Mouse (Mus musculus) intestine, embryonic 16.5 days (tissue): Measurements from ENCODE around the gene Samsn1. TPM values are rescaled to one million over a fixed set of nuclear protein-coding genes. Genes with fewer than 3 reads are reported as not detected.

Source experiments
- ATAC-seq: fragments of 200-750 bp; cut with Nextera tagmentation; 2 replicates; pipeline ENCODE4 v1.8.0; 2017; ENCODE audit warnings: moderate TSS enrichment, moderate library complexity
- H3K27ac ChIP-seq: fragments of 300-500 bp; sonication (generic); 2 replicates; pipeline ENCODE4 v1.5.1; 2014; ENCODE audit warnings: mild to moderate bottlenecking, low read length
- H3K27me3 ChIP-seq: fragments of 300-500 bp; sonication (generic); replicated peaks from 2 replicates; pipeline ENCODE4 v1.6.1; 2014; ENCODE audit warnings: low read length, control low read depth, mixed read lengths; ENCODE audit not compliant: control insufficient read depth, insufficient read depth
- H3K36me3 ChIP-seq: fragments of 300-500 bp; sonication (generic); 2 replicates; pipeline ENCODE4 v1.6.1; 2014; ENCODE audit warnings: low read length, control low read depth; ENCODE audit not compliant: control insufficient read depth, insufficient read depth
- H3K4me1 ChIP-seq: fragments of 300-500 bp; sonication (generic); 2 replicates; pipeline ENCODE4 v1.6.1; 2014; ENCODE audit warnings: low read length, control low read depth, mixed read lengths; ENCODE audit not compliant: control insufficient read depth, insufficient read depth
- H3K4me2 ChIP-seq: fragments of 300-500 bp; sonication (generic); 2 replicates; pipeline ENCODE4 v1.6.1; 2014; ENCODE audit warnings: low read depth, low read length, control low read depth
- H3K4me3 ChIP-seq: fragments of 300-500 bp; sonication (generic); 2 replicates; pipeline ENCODE4 v1.5.1; 2014; ENCODE audit warnings: mild to moderate bottlenecking, low read length
- H3K9ac ChIP-seq: fragments of 300-500 bp; sonication (generic); 2 replicates; pipeline ENCODE4 v1.6.1; 2014; ENCODE audit warnings: low read depth, low read length
- H3K9me3 ChIP-seq: fragments of 300-500 bp; sonication (generic); 2 replicates; pipeline ENCODE4 v1.6.1; 2016; ENCODE audit warnings: low read length, control low read depth; ENCODE audit not compliant: control insufficient read depth
- WGBS: fragments of 180-500 bp; shearing (Covaris S2); extraction: QIAGEN DNeasy Blood & Tissue Kit; methylation state at CpG from one replicate; pipeline ENCODE4 v1.1.7; 2014; 5-methylcytosine and 5-hydroxymethylcytosine counted together
- polyA plus RNA-seq: library from polyadenylated mRNA; unstranded; fragments of >200 nt; fragmentation: Nextera tagmentation; extraction: Ambion mirVana; gene quantifications from 2 replicates; pipeline ENCODE4 v1.2.1, GENCODE M21; 2015

Samsn1 gene
- polyA plus RNA-seq, 1 experiment from 2014 or later, result 2.3 TPM

DNA sequence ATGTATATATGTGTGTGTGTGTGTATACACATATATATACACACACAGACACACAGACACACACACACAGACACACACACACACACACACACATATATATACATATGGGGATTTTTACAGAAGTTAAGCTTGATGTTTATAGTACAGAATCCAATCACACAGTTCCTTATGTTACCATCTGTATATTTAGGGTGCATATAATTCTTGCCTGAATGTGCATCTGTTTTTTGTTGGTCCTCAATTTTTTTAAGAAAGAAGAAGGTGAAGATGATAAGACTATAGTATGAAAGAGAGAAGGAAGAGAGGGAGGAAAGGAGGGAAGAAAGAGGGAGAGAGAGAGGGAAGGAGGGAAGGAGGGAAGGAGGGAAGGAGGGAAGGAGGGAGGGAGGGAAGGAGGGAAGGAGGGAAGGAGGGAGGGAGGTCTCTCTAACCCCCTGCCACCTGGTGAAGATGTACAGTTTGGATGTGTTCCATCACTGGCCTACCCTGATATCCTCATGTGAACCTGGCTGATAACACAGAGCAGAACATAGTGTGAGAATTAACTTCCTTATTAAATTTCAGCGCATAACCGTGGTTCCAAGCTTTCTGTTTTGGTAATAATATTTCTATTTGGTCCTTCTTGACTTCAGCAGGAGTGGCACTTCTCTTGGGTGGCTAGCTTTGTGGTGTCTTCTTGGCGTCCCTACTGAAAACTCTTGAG lies 19.1 kb downstream of the Samsn1 start:
- Histone ChIP-seq H3K36me3 (no peaks in the 10 kb centered on the region), H3K9ac (no peak overlapping the region), H3K9me3 (no peaks in the 10 kb centered on the region), H3K27ac (no peak overlapping the region), H3K27me3 (no peaks in the 10 kb centered on the region), H3K4me3 (no peak overlapping the region), H3K4me2 (no peak overlapping the region), H3K4me1 (no peaks in the 10 kb centered on the region)
- WGBS, result 88% methylated on average over 3 of the region's 3 CpGs
- ATAC-seq, result no peak

DNA sequence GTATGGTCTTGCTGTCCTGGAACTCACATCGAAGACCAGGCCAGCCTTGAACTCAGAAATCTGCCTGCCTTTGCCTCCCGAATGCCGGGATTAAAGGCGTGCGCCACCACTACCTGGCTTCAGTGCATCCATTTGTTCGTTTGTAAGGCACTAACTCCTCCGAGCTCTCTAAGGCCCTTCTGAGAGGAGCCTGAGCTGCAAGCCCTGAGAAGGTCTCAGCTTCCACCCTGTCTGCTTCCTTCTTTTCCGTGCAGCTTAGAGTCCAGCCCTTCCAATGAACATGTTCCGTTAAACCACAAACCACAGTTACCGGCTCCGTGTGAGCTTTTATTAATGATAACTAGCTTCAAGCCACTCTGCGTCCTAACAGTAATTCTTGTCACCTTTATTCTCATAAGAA lies 19.8 kb downstream of the Samsn1 start:
- H3K4me3 ChIP-seq, result no peak overlapping the region
- no peak overlapping the region for H3K9ac ChIP-seq
- H3K4me1 ChIP-seq, result no peaks in the 10 kb centered on the region
- no peak for ATAC-seq
- H3K9me3 ChIP-seq, result no peaks in the 10 kb centered on the region
- H3K36me3 ChIP-seq, result no peaks in the 10 kb centered on the region
- WGBS, result 82% methylated on average over 12 of the region's 12 CpGs
- no peaks in the 10 kb centered on the region for H3K27me3 ChIP-seq
- H3K27ac ChIP-seq, result no peak overlapping the region
- H3K4me2 ChIP-seq, result no peak overlapping the region

DNA sequence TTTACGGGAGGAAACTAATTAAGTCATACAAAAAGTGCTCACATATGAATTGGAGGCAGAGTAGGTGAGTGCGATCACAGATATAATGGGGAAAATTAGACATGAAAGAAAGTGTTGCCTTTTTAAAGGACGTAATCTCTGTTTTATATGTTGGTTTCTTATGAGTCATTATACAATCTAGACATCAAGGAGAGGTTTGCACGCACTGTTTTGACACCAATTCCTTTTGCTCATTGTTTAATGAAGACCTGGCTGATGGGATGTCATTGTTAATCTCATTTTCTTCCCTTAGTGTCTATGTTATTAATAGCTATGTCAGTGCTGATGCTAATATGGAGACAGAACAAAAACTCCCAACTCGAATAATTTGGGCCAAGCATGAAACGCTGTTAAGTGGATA lies 20.3 kb downstream of the Samsn1 start:
- no peaks in the 10 kb centered on the region for H3K9me3 ChIP-seq
- H3K4me1 ChIP-seq, result no peaks in the 10 kb centered on the region
- no peaks in the 10 kb centered on the region for H3K27me3 ChIP-seq
- H3K4me3 ChIP-seq, result no peak overlapping the region
- 84% methylated on average over 6 of the region's 6 CpGs for WGBS
- ATAC-seq, result no peak
- no peak overlapping the region for H3K27ac ChIP-seq
- H3K9ac ChIP-seq, result no peak overlapping the region
- H3K36me3 ChIP-seq, result no peaks in the 10 kb centered on the region
- no peak overlapping the region for H3K4me2 ChIP-seq

DNA sequence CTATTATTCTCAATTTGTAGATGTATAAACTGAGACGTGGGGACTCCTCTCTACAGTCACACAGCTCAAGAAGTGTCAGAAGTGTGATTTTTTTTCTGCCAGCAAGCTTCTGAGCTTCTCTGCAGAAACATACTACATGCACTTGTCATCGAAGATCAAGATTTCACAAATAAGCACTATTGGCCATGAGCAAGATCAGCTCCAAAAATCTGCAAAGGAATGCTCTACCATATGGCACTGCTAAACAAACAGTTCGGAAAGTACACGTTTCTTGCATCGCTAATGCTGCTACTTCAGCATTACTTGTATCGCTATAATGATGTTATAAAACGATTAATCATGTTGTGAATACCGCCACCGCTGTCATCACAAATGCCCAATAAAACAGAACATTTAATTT lies 22.0 kb downstream of the Samsn1 start:
- Histone ChIP-seq H3K27me3 (no peaks in the 10 kb centered on the region), H3K4me1 (no peaks in the 10 kb centered on the region), H3K27ac (no peak overlapping the region), H3K9ac (no peak overlapping the region), H3K36me3 (no peaks in the 10 kb centered on the region), H3K4me3 (no peak overlapping the region), H3K4me2 (no peak overlapping the region), H3K9me3 (no peaks in the 10 kb centered on the region)
- WGBS, result 75% methylated on average over 9 of the region's 9 CpGs
- ATAC-seq, result no peak

DNA sequence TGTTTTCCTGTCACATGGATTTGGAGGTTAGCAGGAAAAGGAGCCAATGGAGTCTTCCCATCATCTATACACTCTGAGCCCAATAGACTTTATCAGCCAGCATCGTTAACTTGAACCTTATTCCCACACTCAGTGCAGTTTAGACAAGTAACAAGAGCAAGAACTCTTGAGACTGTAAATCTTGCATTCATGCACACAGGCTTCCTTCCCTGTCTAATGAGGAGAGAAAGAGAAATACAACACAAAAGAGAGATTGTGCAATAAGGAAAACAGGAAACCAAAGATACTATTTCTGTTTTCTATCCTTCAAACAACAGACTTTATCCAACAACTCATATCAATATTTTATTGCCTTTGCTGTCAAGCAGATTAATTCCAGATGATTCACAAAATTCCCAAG lies 31.9 kb downstream of the Samsn1 start:
- no peaks in the 10 kb centered on the region for H3K4me1 ChIP-seq
- no peak for ATAC-seq
- no peak overlapping the region for H3K4me2 ChIP-seq
- H3K27me3 ChIP-seq, result no peaks in the 10 kb centered on the region
- 60% methylated on average over 1 of the region's 1 CpGs for WGBS
- no peaks in the 10 kb centered on the region for H3K9me3 ChIP-seq
- no peak overlapping the region for H3K27ac ChIP-seq
- no peak overlapping the region for H3K4me3 ChIP-seq
- no peaks in the 10 kb centered on the region for H3K36me3 ChIP-seq
- no peak overlapping the region for H3K9ac ChIP-seq

DNA sequence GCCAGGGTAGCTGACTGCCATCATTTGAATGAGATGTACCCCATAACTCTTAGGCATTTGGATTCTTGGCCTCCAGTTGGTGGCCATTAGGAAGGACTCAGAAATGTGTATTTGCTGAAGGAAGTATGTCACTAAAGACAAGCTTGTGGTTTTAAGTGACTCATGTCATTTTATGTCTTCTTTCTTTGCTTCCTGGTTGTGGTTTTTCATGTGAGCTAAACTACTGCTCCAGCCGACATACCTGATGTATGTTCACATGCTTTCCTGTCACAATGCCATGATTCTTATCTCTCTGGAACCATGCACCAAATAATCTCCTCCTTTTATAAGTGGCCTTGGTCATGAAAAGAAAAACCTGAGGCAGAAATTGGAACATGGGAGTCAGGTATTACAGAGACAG lies 38.2 kb downstream of the Samsn1 start:
- H3K9me3 ChIP-seq, result no peaks in the 10 kb centered on the region; the same call in 1 of the 2 replicates
- H3K4me3 ChIP-seq, result no peak overlapping the region
- H3K27me3 ChIP-seq, result no peaks in the 10 kb centered on the region
- no peak for ATAC-seq
- no peak overlapping the region for H3K9ac ChIP-seq
- no peak overlapping the region for H3K4me2 ChIP-seq
- no peaks in the 10 kb centered on the region for H3K4me1 ChIP-seq
- no peak overlapping the region for H3K27ac ChIP-seq
- no peaks in the 10 kb centered on the region for H3K36me3 ChIP-seq
- 91% methylated on average over 1 of the region's 1 CpGs for WGBS

DNA sequence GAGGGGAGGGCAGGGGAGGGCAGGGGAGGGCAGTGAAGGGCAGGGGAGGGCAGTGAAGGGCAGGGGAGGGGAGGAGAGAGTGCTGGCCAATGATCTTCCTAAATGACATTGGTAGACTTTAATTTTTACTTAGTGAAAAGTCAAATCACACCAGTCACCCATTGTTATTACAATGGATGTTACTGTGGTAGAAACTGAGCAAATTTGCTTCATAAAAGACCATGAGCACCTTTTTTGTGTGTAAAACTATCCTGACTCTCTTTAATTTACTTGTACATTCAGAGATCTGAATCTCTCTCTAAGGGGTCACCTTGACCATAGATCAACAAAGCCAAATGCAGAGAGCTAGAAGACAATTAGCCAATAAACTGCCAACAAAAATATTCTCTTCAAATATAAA lies 42.7 kb downstream of the Samsn1 start:
- Histone ChIP-seq H3K9ac (no peak overlapping the region), H3K4me3 (no peak overlapping the region), H3K27me3 (no peaks in the 10 kb centered on the region), H3K27ac (no peak overlapping the region), H3K36me3 (no peaks in the 10 kb centered on the region), H3K4me2 (no peak overlapping the region), H3K4me1 (no peaks in the 10 kb centered on the region), H3K9me3 (no peaks in the 10 kb centered on the region; the same call in 1 of the 2 replicates)
- no peak for ATAC-seq

DNA sequence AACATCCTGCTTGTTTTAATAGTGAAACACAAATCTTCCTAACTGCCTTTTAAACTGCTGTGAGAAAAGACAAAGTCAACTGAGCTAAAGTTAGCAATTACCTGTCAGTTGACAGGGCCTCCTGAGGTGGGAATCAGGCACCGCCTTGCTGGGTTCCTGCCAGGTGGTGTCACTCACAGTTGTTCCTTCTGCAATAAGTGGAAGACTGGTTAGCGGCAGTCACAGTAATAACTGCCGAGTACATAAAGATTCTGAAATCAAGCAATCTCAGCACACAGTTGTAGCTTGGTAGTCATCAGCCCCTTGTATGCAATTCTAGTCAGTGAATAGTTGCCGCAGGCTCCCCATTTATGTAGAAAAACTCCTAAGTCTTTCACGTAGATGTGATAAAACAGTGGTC lies 44.3 kb downstream of the Samsn1 start:
- Histone ChIP-seq H3K36me3 (no peaks in the 10 kb centered on the region), H3K4me3 (no peak overlapping the region), H3K27ac (no peak overlapping the region), H3K4me1 (no peaks in the 10 kb centered on the region), H3K4me2 (no peak overlapping the region), H3K9ac (no peak overlapping the region), H3K9me3 (no peaks in the 10 kb centered on the region), H3K27me3 (no peaks in the 10 kb centered on the region)
- ATAC-seq, result no peak
- whole genome bisulfite sequencing, result 84% methylated on average over 5 of the region's 5 CpGs

DNA sequence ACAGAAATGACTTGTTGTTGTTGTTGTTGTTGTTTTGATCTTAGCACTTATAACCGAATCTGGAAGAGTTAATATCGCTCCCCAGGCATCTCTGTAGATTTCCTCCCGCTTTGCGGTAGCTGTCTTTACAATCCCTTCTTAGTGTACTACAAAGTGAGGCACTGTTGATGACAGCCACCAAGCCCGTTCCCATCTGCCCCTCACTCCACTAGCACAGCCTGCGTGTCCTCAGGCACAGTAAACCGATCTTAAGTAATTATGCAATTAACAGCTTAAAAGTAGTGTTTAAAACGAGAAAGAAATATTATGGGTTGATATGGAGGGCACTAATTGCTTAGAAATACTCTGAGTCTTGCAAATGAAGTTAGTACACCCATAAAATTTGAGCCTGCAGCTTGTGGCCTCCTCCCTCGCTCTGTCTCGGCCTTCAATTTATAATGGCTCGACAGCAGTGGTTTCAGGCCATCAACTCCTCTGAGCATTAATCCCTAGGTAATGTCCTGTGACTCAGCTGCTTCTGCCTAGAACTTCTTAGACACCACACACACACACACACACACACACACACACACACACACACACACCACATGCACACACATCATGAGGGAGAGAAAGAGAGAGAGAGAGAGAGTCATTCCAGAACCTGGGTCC lies 46.3 kb downstream of the Samsn1 start:
- Histone ChIP-seq H3K36me3 (no peaks in the 10 kb centered on the region), H3K27me3 (no peaks in the 10 kb centered on the region), H3K4me1 (no peaks in the 10 kb centered on the region), H3K9ac (no peak overlapping the region), H3K27ac (no peak overlapping the region), H3K4me2 (no peak overlapping the region), H3K4me3 (no peak overlapping the region), H3K9me3 (no peaks in the 10 kb centered on the region)
- ATAC-seq, result no peak
- 82% methylated on average over 11 of the region's 11 CpGs for WGBS
